Mouse (Mus musculus) heart, postnatal 0 days (tissue): Measurements from ENCODE around the gene Dguok.

Source experiments
- CTCF ChIP-seq: IDR thresholded peaks from 2 replicates; pipeline ENCODE4 v1.5.1; 2016; ENCODE audit warnings: antibody characterized with exemption, control low read depth, low read depth
- EP300 ChIP-seq: IDR thresholded peaks from 2 replicates; pipeline ENCODE4 v1.6.1; 2016; ENCODE audit warnings: antibody characterized with exemption, low read depth

- no peak for TF ChIP-seq EP300
- TF ChIP-seq CTCF, result no peak
Observed at GRCm38 (mm10) chr6:83496009-83496752, 10.6 kb downstream of the Dguok start.
